Mouse (Mus musculus): ENCODE data around the gene Iffo1. TPM values are rescaled to one million over a fixed set of nuclear protein-coding genes. Genes with fewer than 3 reads are reported as not detected.

Iffo1 gene
- total and polyA plus RNA-seq, 2 experiments from 2014 or later: 18.3 to 28.8 TPM

DNA sequence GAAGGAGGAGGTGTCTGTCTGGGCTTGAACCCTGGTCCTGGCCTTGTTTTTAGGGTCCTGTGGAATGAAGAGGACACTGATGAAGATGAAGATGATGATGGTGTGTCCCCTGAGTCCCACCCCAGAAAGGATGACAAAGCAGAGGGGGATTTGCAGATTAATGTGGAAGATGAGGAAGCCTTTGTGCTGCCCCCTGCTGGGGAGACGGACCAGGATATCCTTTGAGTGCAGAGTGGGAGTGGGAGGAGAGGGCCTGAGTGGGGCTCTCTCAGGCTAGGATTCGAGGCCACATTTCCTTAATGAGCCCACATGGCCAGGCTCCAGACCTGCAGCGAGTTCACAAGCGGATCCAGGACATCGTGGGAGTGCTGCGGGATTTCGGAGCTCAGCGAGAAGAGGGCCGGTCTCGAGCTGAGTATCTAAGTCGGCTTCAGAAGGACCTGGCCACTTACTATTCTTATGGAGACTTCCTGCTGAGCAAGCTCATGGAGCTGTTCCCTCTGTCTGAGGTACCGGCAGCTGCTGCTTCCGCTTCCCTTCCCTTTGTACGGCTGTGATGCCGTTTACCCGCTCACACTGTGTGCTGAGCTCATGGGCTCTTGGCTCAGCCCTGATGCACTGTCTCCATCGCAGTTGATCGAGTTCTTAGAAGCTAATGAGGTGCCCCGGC is 7.9 kb upstream of the Iffo1 start:
- ATAC-seq: peak; percentile 53
- WGBS: 85% methylated on average over 19 of the region's 19 CpGs

DNA sequence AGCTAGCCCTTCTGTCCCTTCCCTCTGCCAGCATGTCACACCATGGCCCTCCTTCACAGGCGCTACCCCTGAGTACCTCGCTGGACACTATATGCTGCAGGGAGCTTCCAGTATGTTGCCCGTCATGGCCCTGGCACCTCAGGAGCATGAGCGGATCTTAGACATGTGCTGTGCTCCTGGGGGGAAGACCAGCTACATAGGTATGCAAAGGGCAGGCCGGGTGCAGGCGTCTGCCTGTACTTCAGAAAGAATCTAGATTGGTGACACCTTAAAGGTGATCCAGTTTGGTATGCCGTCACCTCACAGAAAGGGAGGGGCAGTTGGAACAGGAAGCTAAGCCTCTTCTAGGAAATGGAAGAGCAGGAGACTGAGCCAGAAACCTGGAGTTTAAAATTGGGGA is 5.3 kb upstream of the Iffo1 start:
- Histone ChIP-seq H3K27me3 (ENCODE audit: insufficient read depth, low read length) (no peaks in the 10 kb centered on the region), H3K9me3 (ENCODE audit: low read length) (no peaks in the 10 kb centered on the region), H3K36me3 (ENCODE audit: insufficient read depth) (peaks cover 75% of the 10 kb centered on the region), H3K27ac (ENCODE audit: low read depth, low read length) (no peak overlapping the region), H3K9ac (no peak overlapping the region), H3K4me2 (ENCODE audit: low read depth) (no peak overlapping the region), H3K4me3 (ENCODE audit: low read depth, low read length) (no peak overlapping the region), H3K4me1 (ENCODE audit: insufficient read depth) (peaks cover 2% of the 10 kb centered on the region)
- DNase-seq: no peak
- no peak for ATAC-seq
- 93% methylated on average over 7 of the region's 7 CpGs for WGBS
- no peak for TF ChIP-seq CTCF (IDR thresholded peaks at IDR 0.05; ENCODE audit: low read depth)

More for the DNA sequence above, 7.9 kb upstream of the Iffo1 start:
- DNase-seq: peak; percentile 55
- peak; percentile 71 for TF ChIP-seq CTCF (IDR thresholded peaks at IDR 0.05; ENCODE audit: low read depth)
- Histone ChIP-seq H3K4me1 (ENCODE audit: insufficient read depth) (peaks cover 6% of the 10 kb centered on the region; the same call in 1 of the 2 replicates), H3K36me3 (ENCODE audit: insufficient read depth) (peaks cover 72% of the 10 kb centered on the region), H3K27ac (ENCODE audit: low read depth, low read length) (no peak overlapping the region), H3K9me3 (ENCODE audit: low read length) (no peaks in the 10 kb centered on the region), H3K9ac (no peak overlapping the region), H3K27me3 (ENCODE audit: insufficient read depth, low read length) (no peaks in the 10 kb centered on the region), H3K4me2 (ENCODE audit: low read depth) (no peak overlapping the region), H3K4me3 (ENCODE audit: low read depth, low read length) (no peak overlapping the region)

- no peak for DNase-seq
- H3K27ac ChIP-seq (ENCODE audit: low read depth, low read length): no peak overlapping the region
- peaks cover 22% of the 10 kb centered on the region for H3K4me1 ChIP-seq (ENCODE audit: insufficient read depth)
- ATAC-seq: no peak
- H3K4me3 ChIP-seq (ENCODE audit: low read depth, low read length): no peak overlapping the region
- peaks cover 55% of the 10 kb centered on the region for H3K36me3 ChIP-seq (ENCODE audit: insufficient read depth)
- H3K9me3 ChIP-seq (ENCODE audit: low read length): no peaks in the 10 kb centered on the region
- H3K4me2 ChIP-seq (ENCODE audit: low read depth): no peak overlapping the region
- H3K9ac ChIP-seq: no peak overlapping the region
- TF ChIP-seq CTCF (IDR thresholded peaks at IDR 0.05; ENCODE audit: low read depth): no peak
- whole genome bisulfite sequencing: 91% methylated on average over 8 of the region's 8 CpGs
- no peaks in the 10 kb centered on the region for H3K27me3 ChIP-seq (ENCODE audit: insufficient read depth, low read length)
Observed at GRCm38 (mm10) chr6:125142436-125142835, 2.6 kb upstream of the Iffo1 start.

GRCm38 (mm10) chr6:125143128-125143527 is 1.9 kb upstream of the Iffo1 start:
- Histone ChIP-seq H3K4me3 (ENCODE audit: low read depth, low read length) (no peak overlapping the region), H3K27me3 (ENCODE audit: insufficient read depth, low read length) (no peaks in the 10 kb centered on the region), H3K36me3 (ENCODE audit: insufficient read depth) (peaks cover 48% of the 10 kb centered on the region), H3K27ac (ENCODE audit: low read depth, low read length) (no peak overlapping the region), H3K9me3 (ENCODE audit: low read length) (no peaks in the 10 kb centered on the region), H3K9ac (no peak overlapping the region), H3K4me1 (ENCODE audit: insufficient read depth) (peaks cover 22% of the 10 kb centered on the region), H3K4me2 (ENCODE audit: low read depth) (no peak overlapping the region)
- ATAC-seq: no peak
- no peak for DNase-seq
- TF ChIP-seq CTCF (IDR thresholded peaks at IDR 0.05; ENCODE audit: low read depth): no peak
- 74% methylated on average over 3 of the region's 3 CpGs for WGBS

- Histone ChIP-seq H3K4me1 (ENCODE audit: insufficient read depth) (peaks cover 22% of the 10 kb centered on the region), H3K9me3 (ENCODE audit: low read length) (no peaks in the 10 kb centered on the region), H3K9ac (no peak overlapping the region), H3K4me2 (ENCODE audit: low read depth) (no peak overlapping the region), H3K27me3 (ENCODE audit: insufficient read depth, low read length) (no peaks in the 10 kb centered on the region), H3K36me3 (ENCODE audit: insufficient read depth) (peaks cover 40% of the 10 kb centered on the region), H3K27ac (ENCODE audit: low read depth, low read length) (no peak overlapping the region), H3K4me3 (ENCODE audit: low read depth, low read length) (no peak overlapping the region)
- ATAC-seq (no peak), DNase-seq (no peak)
- TF ChIP-seq CTCF (IDR thresholded peaks at IDR 0.05; ENCODE audit: low read depth): no peak
- 86% methylated on average over 9 of the region's 9 CpGs for WGBS
Observed at GRCm38 (mm10) chr6:125143904-125144303, 1.1 kb upstream of the Iffo1 start.

- 2% methylated on average over 33 of the region's 35 CpGs for WGBS
- ATAC-seq (peak; percentile 66), DNase-seq (no peak)
- Histone ChIP-seq H3K9ac (peak overlapping the region; percentile 91), H3K9me3 (ENCODE audit: low read length) (no peaks in the 10 kb centered on the region), H3K4me1 (ENCODE audit: insufficient read depth) (peaks cover 22% of the 10 kb centered on the region), H3K36me3 (ENCODE audit: insufficient read depth) (peaks cover 24% of the 10 kb centered on the region), H3K27ac (ENCODE audit: low read depth, low read length) (peak overlapping the region; percentile 89), H3K27me3 (ENCODE audit: insufficient read depth, low read length) (no peaks in the 10 kb centered on the region), H3K4me3 (ENCODE audit: low read depth, low read length) (peak overlapping the region; percentile 79), H3K4me2 (ENCODE audit: low read depth) (peak overlapping the region; percentile 97)
- no peak for TF ChIP-seq CTCF (IDR thresholded peaks at IDR 0.05; ENCODE audit: low read depth)
Observed at GRCm38 (mm10) chr6:125145479-125145951, 474 bp downstream of the Iffo1 start.

DNA sequence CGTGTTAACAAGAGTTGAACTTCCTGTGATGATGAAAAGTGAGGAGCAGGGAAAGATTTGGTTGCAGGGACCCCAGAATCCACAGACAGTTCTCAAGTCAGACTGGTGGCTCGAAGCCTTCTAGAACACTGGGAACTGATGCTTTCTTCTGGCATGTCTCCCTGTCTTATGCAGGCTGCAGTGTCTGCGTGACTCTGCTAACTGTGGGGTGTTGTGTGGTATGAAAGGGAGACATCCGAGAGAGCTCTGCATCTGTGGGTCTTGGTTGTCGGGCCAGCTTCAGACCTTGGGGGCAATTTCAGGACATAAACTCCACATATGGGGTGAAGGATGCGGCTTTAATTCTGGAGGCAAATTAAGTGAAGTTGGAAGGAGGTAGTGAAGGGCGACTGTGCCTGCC is 1.1 kb downstream of the Iffo1 start:
- Histone ChIP-seq H3K4me2 (ENCODE audit: low read depth) (peak overlapping the region; percentile 97), H3K27me3 (ENCODE audit: insufficient read depth, low read length) (no peaks in the 10 kb centered on the region), H3K4me1 (ENCODE audit: insufficient read depth) (peaks cover 22% of the 10 kb centered on the region), H3K36me3 (ENCODE audit: insufficient read depth) (peaks cover 21% of the 10 kb centered on the region), H3K27ac (ENCODE audit: low read depth, low read length) (no peak overlapping the region), H3K9me3 (ENCODE audit: low read length) (no peaks in the 10 kb centered on the region), H3K9ac (peak overlapping the region; percentile 91), H3K4me3 (ENCODE audit: low read depth, low read length) (peak overlapping the region; percentile 79)
- no peak for TF ChIP-seq CTCF (IDR thresholded peaks at IDR 0.05; ENCODE audit: low read depth)
- peak; percentile 27 for DNase-seq
- ATAC-seq: no peak
- WGBS: 40% methylated on average over 7 of the region's 7 CpGs
